Mouse (Mus musculus) intestine, postnatal 0 days (tissue): ENCODE results near the gene Acy3. TPM values are rescaled to one million over a fixed set of nuclear protein-coding genes. Genes with fewer than 3 reads are reported as not detected.

ENCODE experiments used
- ATAC-seq: fragments of 200-750 bp; cut with Nextera tagmentation; 2 replicates; pipeline ENCODE4 v1.8.0; 2017; ENCODE audit warnings: mild to moderate bottlenecking, moderate TSS enrichment, moderate library complexity
- H3K27ac ChIP-seq: fragments of 300-500 bp; sonication (generic); 2 replicates; pipeline ENCODE4 v1.5.1; 2014; ENCODE audit warnings: mild to moderate bottlenecking, low read depth, low read length, moderate library complexity
- H3K27me3 ChIP-seq: fragments of 300-500 bp; sonication (generic); replicated peaks from 2 replicates; pipeline ENCODE4 v1.6.1; 2014; ENCODE audit warnings: low read length, mixed read lengths; ENCODE audit not compliant: control insufficient read depth, insufficient read depth
- H3K36me3 ChIP-seq: fragments of 300-500 bp; sonication (generic); 2 replicates; pipeline ENCODE4 v1.6.1; 2014; ENCODE audit warnings: mild to moderate bottlenecking, moderate library complexity; ENCODE audit not compliant: control insufficient read depth, insufficient read depth
- H3K4me1 ChIP-seq: fragments of 300-500 bp; sonication (generic); replicated peaks from 2 replicates; pipeline ENCODE4 v1.6.1; 2014; ENCODE audit warnings: antibody characterized with exemption, low read length, mixed read lengths; ENCODE audit not compliant: control insufficient read depth, insufficient read depth
- H3K4me2 ChIP-seq: fragments of 300-500 bp; sonication (generic); replicated peaks from 2 replicates; pipeline ENCODE4 v1.6.1; 2014; ENCODE audit warnings: low read depth, mild to moderate bottlenecking, moderate library complexity
- H3K4me3 ChIP-seq: fragments of 300-500 bp; sonication (generic); 2 replicates; pipeline ENCODE4 v1.5.1; 2014; ENCODE audit warnings: low read depth, low read length
- H3K9ac ChIP-seq: fragments of 300-500 bp; sonication (generic); 2 replicates; pipeline ENCODE4 v1.6.1; 2014; ENCODE audit warnings: mild to moderate bottlenecking, low read depth, low read length
- H3K9me3 ChIP-seq: fragments of 300-500 bp; sonication (generic); 2 replicates; pipeline ENCODE4 v1.6.1; 2016; ENCODE audit warnings: mixed run types; ENCODE audit not compliant: control insufficient read depth
- CTCF ChIP-seq: sonication (generic); IDR thresholded peaks from 2 replicates; pipeline ENCODE4 v1.5.1; 2016; ENCODE audit warnings: low read depth, mild to moderate bottlenecking, control low read depth, antibody characterized with exemption, moderate library complexity
- WGBS: fragments of 180-500 bp; shearing (Covaris S2); extraction: QIAGEN DNeasy Blood & Tissue Kit; methylation state at CpG from one replicate; pipeline ENCODE4 v1.1.7; 2014; 5-methylcytosine and 5-hydroxymethylcytosine counted together
- polyA plus RNA-seq: library from polyadenylated mRNA; unstranded; fragments of >200 nt; fragmentation: Nextera tagmentation; extraction: Ambion mirVana; gene quantifications from 2 replicates; pipeline ENCODE4 v1.2.1, GENCODE M21; 2015

Gene Acy3
- polyA plus RNA-seq, 1 experiment from 2014 or later = 32.3 TPM

GRCm38 (mm10) chr19:3996747-3997146 lies 10.4 kb downstream of the Acy3 start:
- ATAC-seq = no peak
- no peaks in the 10 kb centered on the region for H3K36me3 ChIP-seq
- H3K9me3 ChIP-seq = no peaks in the 10 kb centered on the region
- H3K4me2 ChIP-seq = no peak overlapping the region
- WGBS = 48% methylated on average over 8 of the region's 8 CpGs
- no peak overlapping the region for H3K27ac ChIP-seq
- no peaks in the 10 kb centered on the region for H3K27me3 ChIP-seq
- TF ChIP-seq CTCF = no peak
- H3K4me1 ChIP-seq = peaks cover 15% of the 10 kb centered on the region; the same call in 1 of the 2 replicates
- H3K9ac ChIP-seq = no peak overlapping the region
- H3K4me3 ChIP-seq = no peak overlapping the region

DNA sequence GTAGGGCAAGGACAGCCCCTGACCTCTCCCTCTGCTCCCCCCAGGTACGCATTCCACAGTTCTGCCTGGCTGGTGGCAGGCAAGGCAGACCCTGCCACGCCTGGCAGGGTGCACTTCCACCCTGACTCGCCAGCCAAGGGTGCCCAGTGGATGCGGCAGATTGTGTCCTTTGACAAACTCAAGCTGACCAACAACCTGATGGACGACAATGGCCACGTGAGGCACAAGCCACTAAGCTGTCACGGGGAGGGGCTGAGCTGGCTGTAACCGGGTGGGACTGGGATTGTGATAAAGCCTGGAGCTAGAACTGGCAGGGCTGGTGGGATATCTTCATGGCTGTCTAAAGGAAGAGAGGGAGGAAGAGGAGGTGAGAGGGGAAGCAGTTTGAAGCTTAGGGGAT lies 10.9 kb downstream of the Acy3 start:
- no peak for ATAC-seq
- no peak for TF ChIP-seq CTCF
- Histone ChIP-seq H3K9me3 (no peaks in the 10 kb centered on the region), H3K4me1 (peaks cover 15% of the 10 kb centered on the region; the same call in 1 of the 2 replicates), H3K27me3 (no peaks in the 10 kb centered on the region), H3K9ac (no peak overlapping the region), H3K4me3 (no peak overlapping the region), H3K36me3 (no peaks in the 10 kb centered on the region), H3K4me2 (no peak overlapping the region), H3K27ac (no peak overlapping the region)
- WGBS = 45% methylated on average over 8 of the region's 8 CpGs

DNA sequence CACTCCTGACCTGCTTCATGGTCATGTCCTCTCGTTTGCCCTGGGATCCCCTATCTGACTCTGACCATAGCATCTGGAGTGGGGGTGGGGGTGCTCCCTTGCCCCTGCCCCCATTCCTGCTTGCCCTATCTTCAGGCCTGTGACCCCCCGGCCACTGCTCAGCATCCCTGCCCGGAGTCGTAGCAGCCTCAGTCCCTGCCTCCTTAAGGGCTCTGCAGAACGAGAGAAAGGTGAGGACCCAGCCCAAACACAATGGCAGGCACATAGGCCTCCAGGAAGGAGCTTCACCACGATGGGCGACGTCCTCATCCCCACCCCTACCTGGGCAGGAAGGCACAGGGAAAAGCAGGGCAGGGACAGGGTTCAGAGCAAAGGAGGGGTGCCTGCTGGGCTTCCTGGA lies 12.0 kb downstream of the Acy3 start:
- H3K27ac ChIP-seq = no peak overlapping the region
- no peak overlapping the region for H3K4me3 ChIP-seq
- no peak for TF ChIP-seq CTCF
- H3K27me3 ChIP-seq = no peaks in the 10 kb centered on the region
- 75% methylated on average over 8 of the region's 8 CpGs for WGBS
- no peak for ATAC-seq
- no peak overlapping the region for H3K4me2 ChIP-seq
- no peaks in the 10 kb centered on the region for H3K36me3 ChIP-seq
- H3K9me3 ChIP-seq = no peaks in the 10 kb centered on the region
- peaks cover 7% of the 10 kb centered on the region; the same call in 1 of the 2 replicates for H3K4me1 ChIP-seq
- no peak overlapping the region for H3K9ac ChIP-seq

GRCm38 (mm10) chr19:3999121-3999730 lies 12.9 kb downstream of the Acy3 start:
- peak overlapping the region; percentile 72 for H3K4me2 ChIP-seq
- no peaks in the 10 kb centered on the region for H3K27me3 ChIP-seq
- no peak for ATAC-seq
- no peaks in the 10 kb centered on the region for H3K36me3 ChIP-seq
- peak overlapping the region; percentile 59 for H3K4me3 ChIP-seq
- H3K9ac ChIP-seq = peak overlapping the region; percentile 53; the same call in 1 of the 2 replicates
- TF ChIP-seq CTCF = no peak
- WGBS = 83% methylated on average over 9 of the region's 9 CpGs
- no peak overlapping the region for H3K27ac ChIP-seq
- H3K9me3 ChIP-seq = no peaks in the 10 kb centered on the region
- H3K4me1 ChIP-seq = peaks cover 7% of the 10 kb centered on the region; the same call in 1 of the 2 replicates

GRCm38 (mm10) chr19:4000119-4000900 lies 13.9 kb downstream of the Acy3 start, which contains the start of the genes Nudt8 and Gm49405:
Gene Nudt8 (plus strand): TSS chr19:4000580.
Gene Gm49405 (plus strand): TSS chr19:4000626.
- H3K4me1 ChIP-seq = peaks cover 7% of the 10 kb centered on the region; the same call in 1 of the 2 replicates

DNA sequence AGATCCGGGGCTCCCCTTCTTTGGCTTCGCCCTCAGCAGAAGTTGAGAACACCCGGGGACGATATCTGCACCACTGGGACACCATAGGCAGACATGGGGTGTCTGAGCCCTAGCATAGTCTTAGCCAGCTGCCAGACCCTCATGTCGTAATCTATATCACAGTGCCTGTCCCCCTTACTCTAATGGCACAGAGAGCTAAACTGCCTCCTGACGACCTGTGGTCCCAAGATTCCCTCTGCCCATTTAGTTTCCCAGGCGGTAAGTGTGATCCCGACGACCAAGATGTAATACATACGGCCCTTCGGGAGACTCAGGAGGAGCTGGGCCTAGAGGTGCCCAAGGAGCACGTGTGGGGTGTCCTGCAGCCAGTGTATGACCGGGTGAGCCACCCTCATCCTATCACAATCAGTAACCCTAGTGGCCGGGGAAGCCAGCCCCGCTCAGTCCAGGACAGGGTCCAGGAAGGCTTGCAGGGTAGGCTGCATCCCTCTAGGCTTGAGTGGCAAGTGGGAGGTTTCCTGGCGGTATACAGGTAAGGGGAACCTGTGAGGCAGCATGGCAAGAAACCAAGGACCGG lies 14.7 kb downstream of the Acy3 start:
- Histone ChIP-seq H3K27me3 (no peaks in the 10 kb centered on the region), H3K9me3 (no peaks in the 10 kb centered on the region), H3K4me3 (peak overlapping the region; percentile 59), H3K4me2 (peak overlapping the region; percentile 72), H3K9ac (peak overlapping the region; percentile 60), H3K4me1 (peaks cover 7% of the 10 kb centered on the region; the same call in 1 of the 2 replicates), H3K27ac (peak overlapping the region; percentile 91), H3K36me3 (peaks cover 9% of the 10 kb centered on the region)
- WGBS = 16% methylated on average over 17 of the region's 17 CpGs
- no peak for ATAC-seq
- TF ChIP-seq CTCF = no peak

More at GRCm38 (mm10) chr19:4000119-4000900, 13.9 kb downstream of the Acy3 start, which contains the start of the genes Nudt8 and Gm49405:
- WGBS = under 1% methylated on average over 64 of the region's 64 CpGs
- Histone ChIP-seq H3K4me3 (peak within 1 kb of the TSS; percentile 59), H3K27ac (peak within 1 kb of the TSS; percentile 91), H3K36me3 (peaks cover 3% of the 10 kb centered on the region), H3K27me3 (no peaks in the 10 kb centered on the region), H3K9me3 (no peaks in the 10 kb centered on the region), H3K4me2 (peak within 1 kb of the TSS; percentile 72), H3K9ac (peak within 1 kb of the TSS; percentile 60)
- TF ChIP-seq CTCF = peak; percentile 92
- ATAC-seq = peak; percentile 86
